Mouse (Mus musculus) forebrain, embryonic 11.5 days (tissue): ENCODE measurements at regions not wholly inside any gene's neighbourhood (a gene's known extent, or its start where the extent isn't known, plus 50 kb on each side); places are given as distances from the start of the nearest gene placed in this dataset.
"Not testable (repeated sequence)": the region's sequence is repeated elsewhere in the genome, so short reads cannot be mapped to it uniquely, and the experiment has no call there.

Experiments
- ATAC-seq: fragments of 200-750 bp; cut with Nextera tagmentation; replicated peaks from 2 replicates; pipeline ENCODE4 v1.8.0; 2017; ENCODE audit warnings: moderate TSS enrichment; ENCODE audit not compliant: low FRiP score
- DNase-seq: peaks from one replicate; pipeline ENCODE4 v3.0.0-alpha.2; 2017; ENCODE audit warnings: low spot score
- H3K27ac ChIP-seq: fragments of 300-500 bp; sonication (generic); 2 replicates; pipeline ENCODE4 v1.5.1; 2014; ENCODE audit warnings: low read depth, low read length
- H3K27me3 ChIP-seq: fragments of 300-500 bp; sonication (generic); 2 replicates; pipeline ENCODE4 v1.6.1; 2014; ENCODE audit warnings: mild to moderate bottlenecking, low read length, mixed read lengths; ENCODE audit not compliant: control insufficient read depth, insufficient read depth
- H3K36me3 ChIP-seq: fragments of 300-500 bp; sonication (generic); 2 replicates; pipeline ENCODE4 v1.6.1; 2014; ENCODE audit warnings: mild to moderate bottlenecking, low read length, moderate library complexity, mixed read lengths; ENCODE audit not compliant: control insufficient read depth, insufficient read depth
- H3K4me1 ChIP-seq: fragments of 300-500 bp; sonication (generic); replicated peaks from 2 replicates; pipeline ENCODE4 v1.6.1; 2014; ENCODE audit warnings: low read length, mixed read lengths; ENCODE audit not compliant: control insufficient read depth, insufficient read depth
- H3K4me2 ChIP-seq: fragments of 300-500 bp; sonication (generic); 2 replicates; pipeline ENCODE4 v1.6.1; 2014; ENCODE audit warnings: low read depth, mild to moderate bottlenecking, low read length, moderate library complexity, mixed read lengths; ENCODE audit not compliant: severe bottlenecking
- H3K4me3 ChIP-seq: fragments of 300-500 bp; sonication (generic); 2 replicates; pipeline ENCODE4 v1.5.1; 2014; ENCODE audit warnings: low read depth, low read length
- H3K9ac ChIP-seq: fragments of 300-500 bp; sonication (generic); 2 replicates; pipeline ENCODE4 v1.6.1; 2014; ENCODE audit warnings: low read length
- H3K9me3 ChIP-seq: fragments of 300-500 bp; sonication (generic); 2 replicates; pipeline ENCODE4 v1.6.1; 2016; ENCODE audit warnings: low read length, mixed read lengths; ENCODE audit not compliant: control insufficient read depth
- WGBS: fragments of 180-500 bp; shearing (Covaris S2); extraction: QIAGEN DNeasy Blood & Tissue Kit; methylation state at CpG from one replicate; pipeline ENCODE4 v1.1.7; 2014; 5-methylcytosine and 5-hydroxymethylcytosine counted together

- Histone ChIP-seq H3K4me3 (no peak overlapping the region), H3K4me2 (no peak overlapping the region), H3K9ac (no peak overlapping the region), H3K27me3 (no peaks in the 10 kb centered on the region), H3K9me3 (no peaks in the 10 kb centered on the region), H3K4me1 (peaks cover 4% of the 10 kb centered on the region; the same call in 1 of the 2 replicates), H3K36me3 (no peaks in the 10 kb centered on the region), H3K27ac (no peak overlapping the region)
- 55% methylated on average over 6 of the region's 6 CpGs for WGBS
- ATAC-seq (no peak), DNase-seq (no peak)
Measured at GRCm38 (mm10) chr5:102123285-102123684, 53.6 kb upstream of the Wdfy3 start.

GRCm38 (mm10) chr5:102126737-102127136, 57.0 kb upstream of the Wdfy3 start:
- Histone ChIP-seq H3K9ac (no peak overlapping the region), H3K27ac (no peak overlapping the region), H3K9me3 (no peaks in the 10 kb centered on the region), H3K4me1 (peaks cover 4% of the 10 kb centered on the region; the same call in 1 of the 2 replicates), H3K27me3 (no peaks in the 10 kb centered on the region), H3K4me3 (no peak overlapping the region), H3K36me3 (no peaks in the 10 kb centered on the region), H3K4me2 (no peak overlapping the region)
- 21% methylated on average over 3 of the region's 3 CpGs for WGBS
- ATAC-seq (no peak), DNase-seq (peak; percentile 71)

- ATAC-seq, result no peak
- 81% methylated on average over 4 of the region's 4 CpGs for WGBS
- Histone ChIP-seq H3K4me1 (no peaks in the 10 kb centered on the region), H3K4me2 (no peak overlapping the region), H3K27me3 (no peaks in the 10 kb centered on the region), H3K4me3 (no peak overlapping the region), H3K27ac (no peak overlapping the region), H3K36me3 (no peaks in the 10 kb centered on the region), H3K9ac (no peak overlapping the region), H3K9me3 (no peaks in the 10 kb centered on the region)
- DNase-seq, result no peak
Measured at GRCm38 (mm10) chr5:102147991-102148390, 78.3 kb upstream of the Wdfy3 start.

- ATAC-seq, result peak; percentile 64; the same call in 1 of the 2 replicates
- Histone ChIP-seq H3K27me3 (no peaks in the 10 kb centered on the region), H3K4me3 (no peak overlapping the region), H3K4me1 (no peaks in the 10 kb centered on the region), H3K27ac (no peak overlapping the region), H3K9me3 (no peaks in the 10 kb centered on the region), H3K4me2 (no peak overlapping the region), H3K9ac (no peak overlapping the region), H3K36me3 (no peaks in the 10 kb centered on the region)
- DNase-seq, result peak; percentile 90
- WGBS, result 48% methylated on average over 14 of the region's 14 CpGs
Measured at GRCm38 (mm10) chr5:102149481-102150129, 79.9 kb upstream of the Wdfy3 start.

GRCm38 (mm10) chr5:102159621-102160020, 89.9 kb upstream of the Wdfy3 start:
- DNase-seq (no peak), ATAC-seq (no peak)
- H3K9me3 ChIP-seq, result no peaks in the 10 kb centered on the region
- no peaks in the 10 kb centered on the region for H3K4me1 ChIP-seq
- H3K27ac ChIP-seq, result no peak overlapping the region
- no peaks in the 10 kb centered on the region for H3K36me3 ChIP-seq
- no peaks in the 10 kb centered on the region for H3K27me3 ChIP-seq
- H3K4me2 ChIP-seq, result no peak overlapping the region
- no peak overlapping the region for H3K4me3 ChIP-seq
- no peak overlapping the region for H3K9ac ChIP-seq
- WGBS, result 39% methylated on average over 2 of the region's 2 CpGs

- Histone ChIP-seq H3K4me1 (no peaks in the 10 kb centered on the region), H3K9ac (no peak overlapping the region), H3K9me3 (no peaks in the 10 kb centered on the region), H3K36me3 (no peaks in the 10 kb centered on the region), H3K27me3 (no peaks in the 10 kb centered on the region), H3K27ac (no peak overlapping the region), H3K4me2 (no peak overlapping the region), H3K4me3 (no peak overlapping the region)
- no peak for DNase-seq
- 63% methylated on average over 4 of the region's 4 CpGs for WGBS
- no peak for ATAC-seq
Measured at GRCm38 (mm10) chr5:102167981-102168380, 98.3 kb upstream of the Wdfy3 start.

GRCm38 (mm10) chr5:102171808-102172207, 102.1 kb upstream of the Wdfy3 start:
- H3K4me3 ChIP-seq, result no peak overlapping the region
- no peaks in the 10 kb centered on the region for H3K9me3 ChIP-seq
- no peak for DNase-seq
- no peaks in the 10 kb centered on the region for H3K27me3 ChIP-seq
- 92% methylated on average over 2 of the region's 3 CpGs for WGBS
- no peaks in the 10 kb centered on the region for H3K36me3 ChIP-seq
- H3K9ac ChIP-seq, result no peak overlapping the region
- no peak for ATAC-seq
- H3K27ac ChIP-seq, result no peak overlapping the region
- no peaks in the 10 kb centered on the region for H3K4me1 ChIP-seq
- H3K4me2 ChIP-seq, result no peak overlapping the region

- 90% methylated on average over 8 of the region's 8 CpGs for WGBS
- ATAC-seq (no peak), DNase-seq (no peak)
- no peaks in the 10 kb centered on the region for H3K9me3 ChIP-seq
- no peak overlapping the region for H3K4me2 ChIP-seq
- H3K4me3 ChIP-seq, result no peak overlapping the region
- H3K27ac ChIP-seq, result no peak overlapping the region
- no peaks in the 10 kb centered on the region for H3K27me3 ChIP-seq
- no peak overlapping the region for H3K9ac ChIP-seq
- H3K4me1 ChIP-seq, result no peaks in the 10 kb centered on the region
- H3K36me3 ChIP-seq, result no peaks in the 10 kb centered on the region
Measured at GRCm38 (mm10) chr5:102180250-102180649, 110.5 kb upstream of the Wdfy3 start.

GRCm38 (mm10) chr5:102188951-102189350, 119.2 kb upstream of the Wdfy3 start:
- not testable (repeated sequence) for H3K4me1 ChIP-seq, H3K27ac ChIP-seq, DNase-seq, H3K4me3 ChIP-seq, H3K9me3 ChIP-seq, H3K36me3 ChIP-seq, ATAC-seq, H3K9ac ChIP-seq, H3K27me3 ChIP-seq, H3K4me2 ChIP-seq
- 91% methylated on average over 4 of the region's 4 CpGs for WGBS
